ENCODE assay signal across 20 mouse cellular contexts in the genomic region with DNA sequence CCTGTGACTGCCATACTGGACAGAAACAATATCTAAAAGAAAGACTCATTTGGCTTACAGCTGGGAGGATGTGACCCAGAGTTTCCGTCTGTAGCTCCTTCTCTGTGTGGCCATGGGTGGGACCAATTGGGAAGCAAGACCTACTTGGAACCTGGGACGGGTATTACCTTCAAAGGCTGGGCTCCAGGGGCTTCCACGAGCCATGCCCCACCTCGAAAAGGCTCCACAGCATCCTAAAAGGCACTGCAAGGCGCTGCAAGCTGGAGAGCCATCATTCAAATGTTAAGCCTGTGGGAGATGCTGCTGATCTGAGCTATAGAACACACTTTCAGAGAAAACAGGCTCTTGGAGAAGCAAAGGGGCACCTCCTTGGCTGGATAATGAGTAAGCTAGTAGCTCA. TPM values are rescaled to one million over a fixed set of nuclear protein-coding genes. Genes with fewer than 3 reads are reported as not detected.
DNase-seq lines count a peak whose midpoint lies in the region; ATAC-seq lines count a peak whose summit lies in the region.
"Had no signal": no experiment of that assay in that cellular context is flagged by ENCODE, and none has a peak within 500 bp of the region (broad histone marks: within the 10 kb centered on the region; RNA-seq: fewer than 3 reads in every experiment).

No protein-coding gene starts in this region.

- no peak overlapping the region for H3K4me2 ChIP-seq in liver, embryonic 11.5 days
- H3K4me2 ChIP-seq: embryonic facial prominence, embryonic 12.5 days; forebrain, embryonic 13.5 days; forebrain, embryonic 15.5 days had no signal

- H3K9me3 ChIP-seq in liver, embryonic 11.5 days (ENCODE audit: control insufficient read depth, low read length), result no peaks in the 10 kb centered on the region
- H3K9me3 ChIP-seq in limb, embryonic 10.5 days (replicated peaks), result no peaks in the 10 kb centered on the region
- H3K9me3 ChIP-seq: embryonic facial prominence, embryonic 10.5 days; embryonic facial prominence, embryonic 12.5 days; forebrain, embryonic 13.5 days; forebrain, embryonic 15.5 days had no signal

- peak; percentile 80 for DNase-seq in heart, adult 11 months
- DNase-seq in heart, adult 18-20 months, result no peak
- DNase-seq in liver, embryonic 11.5 days (ENCODE audit: low spot score), result no peak
- no peak for DNase-seq in liver
- no peak for DNase-seq in limb, embryonic 10.5 days (ENCODE audit: low spot score)
- DNase-seq: adrenal gland, adult 2 months; adrenal gland, postnatal 10 days; adrenal gland, postnatal 25 days; cerebellum, adult 11-12 months; cerebellum, adult 2 months; cerebellum, adult 9-10 months; cerebellum, postnatal 10 days; cerebellum, postnatal 25 days had no signal

- no peaks in the 10 kb centered on the region for H3K27me3 ChIP-seq in liver, embryonic 11.5 days (replicated peaks; ENCODE audit: control insufficient read depth, insufficient read depth, low read length)
- H3K27me3 ChIP-seq in limb, embryonic 10.5 days (ENCODE audit: low read depth, poor library complexity, severe bottlenecking), result no peaks in the 10 kb centered on the region
- H3K27me3 ChIP-seq: embryonic facial prominence, embryonic 12.5 days; forebrain, embryonic 13.5 days; forebrain, embryonic 15.5 days had no signal

- 0 out of 2 replicates have a peak overlapping the region, but pooled peaks have one; percentile 7 for H3K9ac ChIP-seq in liver, embryonic 11.5 days (ENCODE audit: low read depth, low read length)
- H3K9ac ChIP-seq: embryonic facial prominence, embryonic 12.5 days; forebrain, embryonic 13.5 days; forebrain, embryonic 15.5 days had no signal

- H3K4me1 ChIP-seq in liver, embryonic 11.5 days (replicated peaks; ENCODE audit: control insufficient read depth, insufficient read depth, low read length), result no peaks in the 10 kb centered on the region
- peaks cover 36% of the 10 kb centered on the region for H3K4me1 ChIP-seq in brown adipose tissue, adult 24 weeks (ENCODE audit: control insufficient read depth, insufficient read depth, insufficient read length, low read length)
- peaks cover 3% of the 10 kb centered on the region; the same call in 1 of the 2 replicates for H3K4me1 ChIP-seq in limb, embryonic 10.5 days
- H3K4me1 ChIP-seq: forebrain, embryonic 13.5 days; forebrain, embryonic 15.5 days had no signal

- H3K4me3 ChIP-seq in liver, embryonic 11.5 days (ENCODE audit: low read depth, low read length), result no peak overlapping the region
- no peak overlapping the region for H3K4me3 ChIP-seq in brown adipose tissue, adult 24 weeks (ENCODE audit: insufficient read depth, low read depth, low read length)
- no peak overlapping the region for H3K4me3 ChIP-seq in limb, embryonic 10.5 days
- H3K4me3 ChIP-seq: embryonic facial prominence, embryonic 10.5 days; embryonic facial prominence, embryonic 12.5 days; forebrain, embryonic 13.5 days; forebrain, embryonic 15.5 days had no signal

- no peak overlapping the region for H3K27ac ChIP-seq in liver, embryonic 11.5 days (ENCODE audit: low read depth, low read length)
- peak overlapping the region; percentile 84 for H3K27ac ChIP-seq in brown adipose tissue, adult 24 weeks (replicated peaks; ENCODE audit: low read depth, low read length)
- no peak overlapping the region; the same call in 1 of the 2 replicates for H3K27ac ChIP-seq in limb, embryonic 10.5 days
- H3K27ac ChIP-seq: embryonic facial prominence, embryonic 10.5 days; embryonic facial prominence, embryonic 12.5 days; forebrain, embryonic 13.5 days; forebrain, embryonic 15.5 days had no signal

- ATAC-seq in liver, embryonic 11.5 days (replicated peaks; ENCODE audit: low FRiP score), result no peak
- ATAC-seq: forebrain, embryonic 13.5 days; forebrain, embryonic 15.5 days had no signal

- 57% methylated on average over 5 of the region's 5 CpGs for WGBS in liver, embryonic 11.5 days
- 65% methylated on average over 5 of the region's 5 CpGs for WGBS in limb, embryonic 10.5 days

- no peaks in the 10 kb centered on the region for H3K36me3 ChIP-seq in liver, embryonic 11.5 days (ENCODE audit: control insufficient read depth, insufficient read depth, low read length)
- H3K36me3 ChIP-seq in limb, embryonic 10.5 days, result no peaks in the 10 kb centered on the region
- H3K36me3 ChIP-seq: embryonic facial prominence, embryonic 10.5 days; embryonic facial prominence, embryonic 12.5 days; forebrain, embryonic 15.5 days had no signal

RNA-seq across cellular contexts. Expression of a gene that starts 16.1 kb away (rescaled TPM):
- 10 to 100 TPM; 16.9 to 29.0 TPM for total RNA-seq in heart, adult 18-20 months (2021)
- polyA plus RNA-seq in liver, embryonic 11.5 days (2014; fragmentation: Nextera tagmentation; extraction: Ambion mirVana), result 13.0 and 14.2 TPM in 2 replicates
- 26.3 and 58.9 TPM in 2 replicates for polyA plus RNA-seq in brown adipose tissue, adult 24 weeks (2012; ENCODE audit: insufficient read depth, insufficient read length, missing spikeins)
- polyA plus RNA-seq in limb, embryonic 10.5 days (2016; fragmentation: Nextera tagmentation; extraction: Ambion mirVana), result 0.20 and 0.97 TPM in 2 replicates
- total RNA-seq: MEL had no signal
- polyA plus RNA-seq: C2C12 had no signal

RNA-seq across cellular contexts. Expression of a gene that starts 57.5 kb away (rescaled TPM):
- 10 to 100 TPM; 11.5 to 12.9 TPM for total RNA-seq in heart, adult 18-20 months (2021)
- polyA plus RNA-seq in liver, embryonic 11.5 days (2014; fragmentation: Nextera tagmentation; extraction: Ambion mirVana), result 85.8 and 91.9 TPM in 2 replicates
- polyA plus RNA-seq in brown adipose tissue, adult 24 weeks (2012; ENCODE audit: insufficient read depth, insufficient read length, missing spikeins), result 18.5 and 22.0 TPM in 2 replicates
- 91.5 and 103 TPM in 2 replicates for polyA plus RNA-seq in limb, embryonic 10.5 days (2016; fragmentation: Nextera tagmentation; extraction: Ambion mirVana)
